Mouse (Mus musculus) liver, adult 2 months (tissue): ENCODE results near the gene Gm42742. TPM values are rescaled to one million over a fixed set of nuclear protein-coding genes. Genes with fewer than 3 reads are reported as not detected.

Experiments used
- DNase-seq: peaks from one replicate; pipeline ENCODE4 v3.0.0-alpha.2; 2011; ENCODE audit warnings: low read depth, low spot score; ENCODE audit errors: extremely low read depth
- H3K27ac ChIP-seq: fragments of 200-500 bp; replicated peaks from 2 replicates; pipeline ENCODE4 v1.5.1; 2012; ENCODE audit warnings: low read depth, mild to moderate bottlenecking, control low read depth, inconsistent platforms, low read length; ENCODE audit not compliant: insufficient read depth
- H3K27me3 ChIP-seq: fragments of 200-500 bp; 2 replicates; pipeline ENCODE4 v1.6.1; 2012; ENCODE audit warnings: mild to moderate bottlenecking, moderate library complexity, low read length, inconsistent platforms; ENCODE audit not compliant: control insufficient read depth, insufficient read depth
- H3K36me3 ChIP-seq: fragments of 200-500 bp; 2 replicates; pipeline ENCODE4 v1.6.1; 2012; ENCODE audit warnings: low read length, inconsistent platforms; ENCODE audit not compliant: control insufficient read depth, insufficient read depth
- H3K4me1 ChIP-seq: fragments of 200-500 bp; 2 replicates; pipeline ENCODE4 v1.6.1; 2011; ENCODE audit warnings: low read length; ENCODE audit not compliant: control insufficient read depth, insufficient read depth
- H3K4me3 ChIP-seq: fragments of 200-500 bp; 2 replicates; pipeline ENCODE4 v1.5.1; 2011; ENCODE audit warnings: low read depth, mild to moderate bottlenecking, control low read depth, low read length, moderate library complexity; ENCODE audit not compliant: insufficient read depth
- H3K79me2 ChIP-seq: fragments of 200-500 bp; 2 replicates; pipeline ENCODE4 v1.6.1; 2012; ENCODE audit warnings: inconsistent platforms, mild to moderate bottlenecking, low read length, moderate library complexity; ENCODE audit not compliant: control insufficient read depth, insufficient read depth
- H3K9ac ChIP-seq: fragments of 200-500 bp; 2 replicates; pipeline ENCODE4 v1.6.1; 2012; ENCODE audit warnings: low read depth, mild to moderate bottlenecking, control low read depth, inconsistent platforms, low read length
- CTCF ChIP-seq: fragments of 200-500 bp; IDR thresholded peaks from 2 replicates; pipeline ENCODE4 v1.5.1; 2011; ENCODE audit warnings: low read depth, low read length, control low read depth
- POLR2A ChIP-seq: fragments of 200-500 bp; IDR thresholded peaks from 2 replicates; pipeline ENCODE4 v1.6.1; 2011; ENCODE audit warnings: low read length, control low read depth; ENCODE audit not compliant: insufficient read depth; ENCODE audit errors: extremely low read depth
- WGBS: fragments of 180-500 bp; shearing (Covaris S2); methylation state at CpG from one replicate; pipeline ENCODE4 v1.1.7; 2018; 5-methylcytosine and 5-hydroxymethylcytosine counted together
- polyA plus RNA-seq: library from polyadenylated mRNA; depleted of rRNA; stranded (reverse); fragments of >200 nt; gene quantifications from 2 replicates; pipeline ENCODE4 v1.2.3, GENCODE M21; 2012
- total RNA-seq: library from RNA; depleted of rRNA; stranded (reverse); fragments of >200 nt; gene quantifications from 2 replicates; pipeline ENCODE4 v1.2.3, GENCODE M21; 2014

The Gm42742 gene
- total and polyA plus RNA-seq, 2 experiments: 9.5 to 11.2 TPM

DNA sequence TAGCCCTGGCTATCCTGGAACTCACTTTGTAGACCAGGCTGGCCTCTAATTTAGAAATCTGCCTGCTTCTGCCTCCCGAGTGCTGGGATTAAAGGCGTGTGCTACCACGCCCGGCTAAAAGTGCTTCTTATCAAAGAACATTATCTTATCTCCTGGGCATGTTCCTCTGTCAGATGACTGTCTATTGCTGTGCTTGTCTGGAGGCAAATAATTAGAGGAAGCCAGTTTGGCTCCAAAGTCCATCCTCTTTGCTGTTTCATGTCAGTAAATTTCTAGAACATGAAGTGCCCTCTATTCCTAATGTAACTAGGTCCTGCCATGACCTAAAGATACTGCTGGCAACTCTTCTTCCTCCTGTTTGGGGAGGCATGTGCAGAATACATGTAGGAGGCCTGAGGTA lies 38.8 kb downstream of the Gm42742 start:
- peaks cover 2% of the 10 kb centered on the region; the same call in 1 of the 2 replicates for H3K36me3 ChIP-seq
- peak; percentile 80 for DNase-seq
- no peaks in the 10 kb centered on the region for H3K79me2 ChIP-seq
- no peaks in the 10 kb centered on the region for H3K27me3 ChIP-seq
- no peak overlapping the region for H3K9ac ChIP-seq
- 11% methylated on average over 4 of the region's 4 CpGs for WGBS
- H3K4me1 ChIP-seq: peaks cover 2% of the 10 kb centered on the region
- no peak overlapping the region for H3K27ac ChIP-seq
- no peak overlapping the region for H3K4me3 ChIP-seq
- TF ChIP-seq POLR2A (no peak), CTCF (no peak)

DNA sequence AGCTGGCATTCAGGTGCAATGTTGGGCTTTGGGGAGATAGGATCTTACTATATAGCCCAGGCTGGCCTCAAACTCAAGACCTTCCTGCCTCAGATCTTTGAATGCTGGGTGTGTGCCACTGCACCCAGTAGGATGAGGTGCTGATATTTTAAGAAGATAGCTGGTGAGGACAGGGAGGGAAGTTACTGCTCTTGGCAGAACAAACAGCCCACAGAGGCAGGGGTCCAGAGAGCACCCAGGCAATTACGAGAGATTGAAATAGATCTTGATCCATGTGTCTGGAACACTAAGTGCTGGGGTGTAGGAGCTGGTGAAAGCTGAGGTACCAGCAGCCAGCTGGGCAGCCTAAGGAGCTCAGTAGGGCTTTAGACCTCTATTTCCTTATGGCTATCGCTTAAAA lies 39.3 kb downstream of the Gm42742 start:
- Histone ChIP-seq H3K36me3 (peaks cover 2% of the 10 kb centered on the region; the same call in 1 of the 2 replicates), H3K27me3 (no peaks in the 10 kb centered on the region), H3K27ac (no peak overlapping the region), H3K4me1 (peaks cover 4% of the 10 kb centered on the region), H3K4me3 (no peak overlapping the region), H3K79me2 (peaks cover 4% of the 10 kb centered on the region; the same call in 1 of the 2 replicates), H3K9ac (no peak overlapping the region)
- WGBS: 97% methylated on average over 2 of the region's 2 CpGs
- no peak for DNase-seq
- no peak for TF ChIP-seq CTCF
- TF ChIP-seq POLR2A: no peak

DNA sequence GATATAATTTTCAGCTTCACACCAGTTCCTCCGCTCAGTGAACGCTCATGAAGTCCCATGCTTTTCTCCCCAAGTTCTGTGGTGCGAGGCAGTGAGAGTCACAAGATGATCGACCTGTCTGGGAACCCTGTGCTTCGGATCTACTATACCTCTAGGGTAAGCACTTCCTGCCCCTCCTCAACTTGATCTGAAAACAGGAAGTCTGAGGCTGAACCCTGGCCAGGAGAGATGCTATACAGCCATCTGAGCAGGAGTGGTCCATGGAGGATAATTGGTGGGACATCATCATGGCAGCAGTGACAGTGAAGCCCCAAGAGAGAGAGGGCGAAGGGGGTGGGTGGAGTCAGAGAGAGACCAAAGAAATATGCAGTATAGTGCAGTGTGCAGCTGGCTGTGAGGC lies 42.1 kb downstream of the Gm42742 start:
- no peak overlapping the region for H3K27ac ChIP-seq
- H3K36me3 ChIP-seq: peaks cover 2% of the 10 kb centered on the region; the same call in 1 of the 2 replicates
- no peak overlapping the region for H3K4me3 ChIP-seq
- no peak for DNase-seq
- H3K79me2 ChIP-seq: peaks cover 7% of the 10 kb centered on the region; the same call in 1 of the 2 replicates
- TF ChIP-seq POLR2A (no peak), CTCF (no peak)
- WGBS: 93% methylated on average over 6 of the region's 6 CpGs
- H3K9ac ChIP-seq: no peak overlapping the region
- no peaks in the 10 kb centered on the region for H3K27me3 ChIP-seq
- H3K4me1 ChIP-seq: peaks cover 4% of the 10 kb centered on the region

GRCm38 (mm10) chr7:126976878-126977459 lies 43.9 kb downstream of the Gm42742 start:
- peak; percentile 6 for DNase-seq
- TF ChIP-seq CTCF (no peak), POLR2A (no peak)
- 25% methylated on average over 14 of the region's 14 CpGs for WGBS

DNA sequence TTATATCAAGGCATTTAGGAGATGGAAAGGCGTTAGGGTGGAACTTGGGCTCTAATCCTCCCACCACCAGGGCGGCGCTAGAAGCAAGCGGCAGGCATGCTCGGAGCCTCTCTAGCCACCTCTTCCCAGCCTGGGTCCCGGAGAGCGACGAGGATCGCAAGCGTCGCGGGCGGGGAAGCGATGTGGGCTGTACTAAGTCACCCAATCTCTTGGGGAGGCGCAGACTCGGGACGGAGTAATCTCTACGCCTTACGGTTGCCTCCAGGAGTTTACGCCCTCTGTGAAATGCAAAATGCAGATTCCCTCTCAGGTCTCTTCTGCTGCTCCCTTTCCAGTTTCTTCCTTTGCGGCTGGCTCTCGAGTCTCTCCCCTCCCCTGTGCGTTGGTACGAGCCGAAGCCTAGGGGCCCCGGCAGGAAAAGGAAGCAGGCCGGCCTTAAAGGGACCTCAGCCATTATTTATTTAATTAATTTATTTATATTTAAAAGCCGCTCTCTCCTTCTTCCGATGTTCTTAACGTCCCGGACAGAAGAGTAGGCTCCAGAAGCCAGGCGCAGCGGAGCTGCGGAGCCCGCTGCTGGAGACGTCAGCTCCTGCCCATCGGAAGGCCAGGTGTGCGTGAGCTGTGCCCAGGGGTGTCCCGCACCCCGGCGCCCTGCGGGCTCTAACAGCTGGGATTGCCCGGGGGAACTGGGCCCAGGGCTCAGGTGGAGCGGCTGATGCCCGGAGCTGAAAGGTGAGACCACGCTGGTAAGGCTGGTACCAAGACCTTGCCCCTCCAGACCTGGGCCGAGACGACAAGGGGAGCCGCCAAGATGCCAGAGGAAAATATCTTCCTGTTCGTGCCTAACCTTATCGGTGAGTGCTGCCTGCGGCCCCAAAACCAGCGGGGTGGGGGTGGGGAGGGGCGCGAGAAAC lies 44.7 kb downstream of the Gm42742 start, which contains the start of gene Cdiptos:
Cdiptos (minus strand) TSS at position 149 of the 917 bp plus-strand sequence.
- H3K36me3 ChIP-seq: peaks cover 2% of the 10 kb centered on the region; the same call in 1 of the 2 replicates
- TF ChIP-seq CTCF (peak; percentile 96), POLR2A (no peak)
- H3K4me3 ChIP-seq: peak within 1 kb of the TSS; percentile 86
- peak; percentile 87 for DNase-seq
- peak within 1 kb of the TSS; percentile 92 for H3K27ac ChIP-seq
- H3K4me1 ChIP-seq: peaks cover 4% of the 10 kb centered on the region
- H3K27me3 ChIP-seq: no peaks in the 10 kb centered on the region
- H3K9ac ChIP-seq: peak within 1 kb of the TSS; percentile 93
- WGBS: under 1% methylated on average over 55 of the region's 55 CpGs
- H3K79me2 ChIP-seq: peaks cover 7% of the 10 kb centered on the region; the same call in 1 of the 2 replicates

More at GRCm38 (mm10) chr7:126976878-126977459, 43.9 kb downstream of the Gm42742 start:
- Histone ChIP-seq H3K9ac (peak overlapping the region; percentile 93), H3K4me1 (peaks cover 4% of the 10 kb centered on the region), H3K27me3 (no peaks in the 10 kb centered on the region), H3K79me2 (peaks cover 7% of the 10 kb centered on the region; the same call in 1 of the 2 replicates), H3K36me3 (peaks cover 2% of the 10 kb centered on the region; the same call in 1 of the 2 replicates), H3K4me3 (peak overlapping the region; percentile 86), H3K27ac (no peak overlapping the region)
